ENCODE assay signal across 21 mouse cellular contexts in the genomic region with DNA sequence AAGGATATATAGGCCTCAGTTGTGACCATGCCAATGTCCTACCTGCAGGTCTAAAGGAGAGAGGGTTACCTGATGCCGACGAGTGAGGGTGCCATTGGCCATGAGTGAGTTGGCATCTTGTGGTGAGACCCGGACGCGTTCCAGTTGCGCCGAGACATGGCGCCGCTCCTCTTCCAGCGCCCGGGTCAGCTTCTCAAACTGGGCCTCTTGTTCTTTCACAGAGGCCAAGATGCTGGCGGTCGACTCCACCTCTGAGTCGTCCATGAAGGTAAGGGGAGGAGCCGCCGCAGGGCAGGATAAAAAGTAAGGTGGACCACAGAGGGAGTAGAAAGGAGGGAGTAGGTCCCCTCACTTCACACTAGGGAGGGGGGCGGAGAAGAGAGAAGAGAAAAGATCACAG. TPM values are rescaled to one million over a fixed set of nuclear protein-coding genes. Genes with fewer than 3 reads are reported as not detected.
A peak's percentile ranks its signal among the peaks of the same experiment; 100 is the strongest.
DNase-seq lines count a peak whose midpoint lies in the region; ATAC-seq and TF ChIP-seq lines count a peak whose summit lies in the region.
"Had no signal": no experiment of that assay in that cellular context is flagged by ENCODE, and none has a peak within 500 bp of the region (broad histone marks: within the 10 kb centered on the region; RNA-seq: fewer than 3 reads in every experiment).

No protein-coding gene starts in this region.

- 95% methylated on average over 17 of the region's 17 CpGs for WGBS in kidney, embryonic 16.5 days
- 90% methylated on average over 17 of the region's 17 CpGs for WGBS in intestine, embryonic 16.5 days
- WGBS in hindbrain, embryonic 14.5 days = 96% methylated on average over 17 of the region's 17 CpGs

- peaks cover 20% of the 10 kb centered on the region for H3K4me1 ChIP-seq in kidney, embryonic 16.5 days (ENCODE audit: insufficient read depth, low read length)
- H3K4me1 ChIP-seq in E14TG2a.4 (replicated peaks; ENCODE audit: low read depth, low read length) = peaks cover 76% of the 10 kb centered on the region
- H3K4me1 ChIP-seq in intestine, embryonic 16.5 days (ENCODE audit: control insufficient read depth, insufficient read depth, low read length) = peaks cover 47% of the 10 kb centered on the region
- H3K4me1 ChIP-seq in hindbrain, embryonic 14.5 days (replicated peaks; ENCODE audit: control insufficient read depth, insufficient read depth, low read length) = no peaks in the 10 kb centered on the region
- H3K4me1 ChIP-seq: hindbrain, embryonic 15.5 days had no signal

- H3K4me3 ChIP-seq in gastrocnemius, adult 2 months = no peak overlapping the region
- H3K4me3 ChIP-seq in kidney, embryonic 16.5 days (ENCODE audit: low read length) = no peak overlapping the region
- peak overlapping the region; percentile 59 for H3K4me3 ChIP-seq in E14TG2a.4 (replicated peaks; ENCODE audit: low read length)
- H3K4me3 ChIP-seq in intestine, embryonic 16.5 days (ENCODE audit: low read length) = no peak overlapping the region
- H3K4me3 ChIP-seq in hindbrain, embryonic 14.5 days (replicated peaks; ENCODE audit: low read length) = no peak overlapping the region
- H3K4me3 ChIP-seq: heart, embryonic 10.5 days; hindbrain, embryonic 15.5 days; myocyte had no signal

- peaks cover 27% of the 10 kb centered on the region for H3K36me3 ChIP-seq in kidney, embryonic 16.5 days (ENCODE audit: insufficient read depth, low read length)
- H3K36me3 ChIP-seq in E14TG2a.4 (ENCODE audit: insufficient read depth, low read length) = peaks cover 61% of the 10 kb centered on the region
- H3K36me3 ChIP-seq in intestine, embryonic 16.5 days (ENCODE audit: control insufficient read depth, insufficient read depth, low read length) = peaks cover 7% of the 10 kb centered on the region; the same call in 1 of the 2 replicates
- H3K36me3 ChIP-seq in hindbrain, embryonic 14.5 days (replicated peaks; ENCODE audit: control insufficient read depth, insufficient read depth) = peaks cover 55% of the 10 kb centered on the region

- no peaks in the 10 kb centered on the region for H3K27me3 ChIP-seq in kidney, embryonic 16.5 days (ENCODE audit: insufficient read depth, low read length)
- H3K27me3 ChIP-seq in E14TG2a.4 (ENCODE audit: insufficient read depth, low read length) = no peaks in the 10 kb centered on the region
- H3K27me3 ChIP-seq in intestine, embryonic 16.5 days (replicated peaks; ENCODE audit: control insufficient read depth, insufficient read depth, low read length) = no peaks in the 10 kb centered on the region
- no peaks in the 10 kb centered on the region for H3K27me3 ChIP-seq in hindbrain, embryonic 14.5 days (ENCODE audit: control insufficient read depth, insufficient read depth, low read length)
- H3K27me3 ChIP-seq: hindbrain, embryonic 15.5 days had no signal

- no peak overlapping the region for H3K4me2 ChIP-seq in kidney, embryonic 16.5 days (replicated peaks; ENCODE audit: low read depth, low read length)
- H3K4me2 ChIP-seq in intestine, embryonic 16.5 days (ENCODE audit: low read depth, low read length) = no peak overlapping the region
- no peak overlapping the region for H3K4me2 ChIP-seq in hindbrain, embryonic 14.5 days (replicated peaks)
- H3K4me2 ChIP-seq: hindbrain, embryonic 15.5 days; midbrain, embryonic 11.5 days had no signal

- TF ChIP-seq CTCF in gastrocnemius, adult 2 months (IDR thresholded peaks at IDR 0.05) = no peak
- TF ChIP-seq CTCF in E14TG2a.4 (conservative IDR thresholded peaks at IDR 0.05; ENCODE audit: low read length) = no peak

- H3K9ac ChIP-seq in kidney, embryonic 16.5 days (replicated peaks; ENCODE audit: low read length) = no peak overlapping the region
- no peak overlapping the region for H3K9ac ChIP-seq in intestine, embryonic 16.5 days (ENCODE audit: low read depth, low read length)
- H3K9ac ChIP-seq in hindbrain, embryonic 14.5 days = no peak overlapping the region
- H3K9ac ChIP-seq: hindbrain, embryonic 15.5 days had no signal

- ATAC-seq in kidney, embryonic 16.5 days (ENCODE audit: low FRiP score, low TSS enrichment) = 0 out of 2 replicates have a peak, but pooled peaks have one; percentile 25
- no peak for ATAC-seq in intestine, embryonic 16.5 days
- no peak for ATAC-seq in hindbrain, embryonic 14.5 days (ENCODE audit: low FRiP score)

- no peak for DNase-seq in gastrocnemius, adult 2 months
- DNase-seq in gastrocnemius, postnatal 25 days = no peak
- no peak for DNase-seq in kidney, adult 9 months
- no peak for DNase-seq in embryo, embryonic 9.5 days (ENCODE audit: extremely low spot score)
- no peak for DNase-seq in hindbrain, embryonic 14.5 days (ENCODE audit: low spot score)
- DNase-seq: adrenal gland, postnatal 10 days; kidney, postnatal 10 days; lung, adult 18-20 months; thymus, postnatal 36 days had no signal

- H3K27ac ChIP-seq in gastrocnemius, adult 2 months = 0 out of 2 replicates have a peak overlapping the region, but pooled peaks have one; percentile 66
- no peak overlapping the region for H3K27ac ChIP-seq in kidney, embryonic 16.5 days (ENCODE audit: low read length)
- H3K27ac ChIP-seq in intestine, embryonic 16.5 days (ENCODE audit: low read length) = peak overlapping the region; percentile 37
- no peak overlapping the region for H3K27ac ChIP-seq in hindbrain, embryonic 14.5 days
- H3K27ac ChIP-seq: heart, embryonic 10.5 days; hindbrain, embryonic 15.5 days had no signal

- intact Hi-C loops in gastrocnemius, adult 2 months (cut with DNase I) = no loop called here

- H3K9me3 ChIP-seq in kidney, embryonic 16.5 days (ENCODE audit: low read length) = no peaks in the 10 kb centered on the region
- H3K9me3 ChIP-seq in E14TG2a.4 (ENCODE audit: low read length) = no peaks in the 10 kb centered on the region
- no peaks in the 10 kb centered on the region for H3K9me3 ChIP-seq in intestine, embryonic 16.5 days (ENCODE audit: control insufficient read depth, low read length)
- no peaks in the 10 kb centered on the region for H3K9me3 ChIP-seq in hindbrain, embryonic 14.5 days (ENCODE audit: control insufficient read depth, low read length)
- H3K9me3 ChIP-seq: heart, embryonic 10.5 days; hindbrain, embryonic 15.5 days had no signal

RNA-seq across cellular contexts. Expression of gene Ctnnd1, which starts 26.4 kb away (rescaled TPM):
- 10 to 100 TPM; 25.8 to 35.1 TPM for total RNA-seq in gastrocnemius, adult 2 months (2021)
- total RNA-seq in gastrocnemius, postnatal 25 days (2021) = 10 to 100 TPM; 29.6 to 31.2 TPM
- polyA plus RNA-seq in kidney, embryonic 16.5 days (2015; fragmentation: Nextera tagmentation; extraction: Ambion mirVana) = 55.7 and 59.3 TPM in 2 replicates
- polyA plus RNA-seq in intestine, embryonic 16.5 days (2015; fragmentation: Nextera tagmentation; extraction: Ambion mirVana) = 57.2 and 64.1 TPM in 2 replicates
- polyA plus RNA-seq in hindbrain, embryonic 14.5 days (2014; fragmentation: Nextera tagmentation; extraction: Ambion mirVana) = 30.7 and 34.8 TPM in 2 replicates

RNA-seq across cellular contexts. Expression of gene Btbd18, which starts 34.7 kb away (rescaled TPM):
- total RNA-seq in gastrocnemius, adult 2 months (2021) = not detected
- not detected for total RNA-seq in gastrocnemius, postnatal 25 days (2021)
- polyA plus RNA-seq in kidney, embryonic 16.5 days (2015; fragmentation: Nextera tagmentation; extraction: Ambion mirVana) = 0.14 and 0.22 TPM in 2 replicates
- 0.07 and 0.12 TPM in 2 replicates for polyA plus RNA-seq in intestine, embryonic 16.5 days (2015; fragmentation: Nextera tagmentation; extraction: Ambion mirVana)
- 0.16 and 0.40 TPM in 2 replicates for polyA plus RNA-seq in hindbrain, embryonic 14.5 days (2014; fragmentation: Nextera tagmentation; extraction: Ambion mirVana)
- total RNA-seq: common myeloid progenitor, adult 5-6 weeks; layer of hippocampus, postnatal 10 days; left cerebral cortex, postnatal 36 days had no signal
- polyA plus RNA-seq: embryonic facial prominence, embryonic 14.5 days had no signal

RNA-seq across cellular contexts. Expression of gene Selenoh, which starts 46.4 kb away (rescaled TPM):
- total RNA-seq in gastrocnemius, adult 2 months (2021) = 10 to 100 TPM; 10.7 to 16.4 TPM
- total RNA-seq in gastrocnemius, postnatal 25 days (2021) = 10 to 100 TPM in 1 of 2 experiments, 1 to 10 TPM in 1; 9.7 to 11.9 TPM
- 304 and 332 TPM in 2 replicates for polyA plus RNA-seq in kidney, embryonic 16.5 days (2015; fragmentation: Nextera tagmentation; extraction: Ambion mirVana)
- 184 and 206 TPM in 2 replicates for polyA plus RNA-seq in intestine, embryonic 16.5 days (2015; fragmentation: Nextera tagmentation; extraction: Ambion mirVana)
- polyA plus RNA-seq in hindbrain, embryonic 14.5 days (2014; fragmentation: Nextera tagmentation; extraction: Ambion mirVana) = 196 and 205 TPM in 2 replicates

RNA-seq across cellular contexts. Expression of gene Gm28635, which starts 53.6 kb away (rescaled TPM):
- total RNA-seq in gastrocnemius, adult 2 months (2021) = 1 to 10 TPM; 1.1 to 1.9 TPM
- 1 to 10 TPM in 1 of 2 experiments, under 1 TPM in 1; 0.94 to 3.4 TPM for total RNA-seq in gastrocnemius, postnatal 25 days (2021)
- not detected in 2 replicates for polyA plus RNA-seq in kidney, embryonic 16.5 days (2015; fragmentation: Nextera tagmentation; extraction: Ambion mirVana)
- not detected in 2 replicates for polyA plus RNA-seq in intestine, embryonic 16.5 days (2015; fragmentation: Nextera tagmentation; extraction: Ambion mirVana)
- polyA plus RNA-seq in hindbrain, embryonic 14.5 days (2014; fragmentation: Nextera tagmentation; extraction: Ambion mirVana) = not detected in 2 replicates
- total RNA-seq: adrenal gland, postnatal 10 days had no signal
- polyA plus RNA-seq: embryonic facial prominence, embryonic 14.5 days; forebrain, embryonic 11.5 days; heart, embryonic 10.5 days; hindbrain, embryonic 15.5 days; midbrain, embryonic 11.5 days; myocyte had no signal

RNA-seq across cellular contexts. Expression of gene Med19, which starts 54.0 kb away (rescaled TPM):
- total RNA-seq in gastrocnemius, adult 2 months (2021) = 1 to 10 TPM; 6.8 to 7.9 TPM
- total RNA-seq in gastrocnemius, postnatal 25 days (2021) = 1 to 10 TPM; 6.7 to 7.6 TPM
- 39.2 and 42.6 TPM in 2 replicates for polyA plus RNA-seq in kidney, embryonic 16.5 days (2015; fragmentation: Nextera tagmentation; extraction: Ambion mirVana)
- polyA plus RNA-seq in intestine, embryonic 16.5 days (2015; fragmentation: Nextera tagmentation; extraction: Ambion mirVana) = 29.0 and 31.6 TPM in 2 replicates
- 59.3 and 61.3 TPM in 2 replicates for polyA plus RNA-seq in hindbrain, embryonic 14.5 days (2014; fragmentation: Nextera tagmentation; extraction: Ambion mirVana)

Comparison
In these comparisons a context has a peak if more than half of its experiments do, and no peak if none do; other contexts are left out.
1. H3K27ac ChIP-seq: peak in gastrocnemius, adult 2 months (single experiment) and intestine, embryonic 16.5 days (single experiment); none in kidney, embryonic 16.5 days (single experiment) and hindbrain, embryonic 14.5 days (single experiment).